35 mouse cellular contexts compared by ENCODE assay signal in the genomic region with DNA sequence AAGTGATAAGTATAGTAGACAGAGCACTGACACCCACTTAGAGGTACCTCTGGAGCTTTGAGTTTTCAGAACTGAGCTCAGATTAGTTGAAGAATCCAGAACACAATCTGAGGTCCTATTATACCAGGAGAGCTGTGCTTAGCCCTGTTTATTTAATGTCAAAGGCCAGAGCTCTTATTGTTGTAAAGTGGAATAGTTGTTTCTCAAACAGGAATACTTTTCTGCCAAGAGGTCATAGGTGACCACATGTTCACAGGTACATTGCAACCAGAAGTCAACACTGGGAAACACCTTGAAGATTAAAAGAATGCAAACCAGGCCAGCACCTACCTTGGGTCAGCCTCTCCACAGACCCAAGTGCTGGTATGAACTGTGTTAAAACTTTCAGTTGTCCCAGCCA.
"Had no signal": no experiment of that assay in that cellular context is flagged by ENCODE, and none has a peak within 500 bp of the region (broad histone marks: within the 10 kb centered on the region; RNA-seq: fewer than 3 reads in every experiment).

No protein-coding gene starts in this region.

- H3K4me3 ChIP-seq: heart, adult 2 months; heart, embryonic 10.5 days; heart, embryonic 12.5 days; heart, embryonic 13.5 days; heart, embryonic 15.5 days; hindbrain, embryonic 10.5 days; hindbrain, embryonic 12.5 days; hindbrain, embryonic 13.5 days; hindbrain, embryonic 15.5 days; intestine, embryonic 15.5 days; kidney, embryonic 15.5 days; layer of hippocampus, adult 2 months had no signal

- H3K4me1 ChIP-seq: hindbrain, embryonic 10.5 days; hindbrain, embryonic 12.5 days; hindbrain, embryonic 13.5 days; intestine, embryonic 15.5 days; kidney, embryonic 15.5 days had no signal

- H3K4me2 ChIP-seq: heart, embryonic 11.5 days; heart, embryonic 12.5 days; heart, embryonic 13.5 days; heart, embryonic 15.5 days; hindbrain, embryonic 12.5 days; hindbrain, embryonic 13.5 days; hindbrain, embryonic 14.5 days; hindbrain, embryonic 15.5 days; intestine, embryonic 15.5 days; kidney, embryonic 15.5 days had no signal

- H3K9ac ChIP-seq: heart, embryonic 12.5 days; heart, embryonic 13.5 days; heart, embryonic 15.5 days; hindbrain, embryonic 12.5 days; hindbrain, embryonic 13.5 days; hindbrain, embryonic 14.5 days; hindbrain, embryonic 15.5 days; intestine, embryonic 15.5 days; kidney, embryonic 15.5 days had no signal

- H3K9me3 ChIP-seq: heart, embryonic 10.5 days; heart, embryonic 12.5 days; heart, embryonic 13.5 days; heart, embryonic 15.5 days; hindbrain, embryonic 10.5 days; hindbrain, embryonic 12.5 days; hindbrain, embryonic 13.5 days; hindbrain, embryonic 15.5 days; intestine, embryonic 15.5 days; kidney, embryonic 15.5 days had no signal

- ATAC-seq: hindbrain, embryonic 16.5 days; hindbrain, postnatal 0 days; inflammation-experienced regulatory T-cells, adult 6 months; intestine, embryonic 15.5 days; intestine, embryonic 16.5 days; intestine, postnatal 0 days had no signal

- H3K36me3 ChIP-seq: heart, embryonic 10.5 days; heart, embryonic 12.5 days; heart, embryonic 13.5 days; heart, embryonic 15.5 days; hindbrain, embryonic 10.5 days; hindbrain, embryonic 12.5 days; hindbrain, embryonic 13.5 days; hindbrain, embryonic 15.5 days; intestine, embryonic 15.5 days; kidney, embryonic 15.5 days had no signal

- H3K27ac ChIP-seq: heart, adult 2 months; heart, embryonic 10.5 days; heart, embryonic 13.5 days; heart, embryonic 15.5 days; hindbrain, embryonic 10.5 days; hindbrain, embryonic 12.5 days; hindbrain, embryonic 13.5 days; hindbrain, embryonic 14.5 days; hindbrain, embryonic 15.5 days; hindbrain, postnatal 0 days; intestine, embryonic 15.5 days; kidney, embryonic 15.5 days; kidney, postnatal 0 days; layer of hippocampus, adult 2 months had no signal

- H3K27me3 ChIP-seq: heart, embryonic 12.5 days; heart, embryonic 13.5 days; heart, embryonic 15.5 days; hindbrain, embryonic 12.5 days; hindbrain, embryonic 13.5 days; hindbrain, embryonic 15.5 days; intestine, embryonic 15.5 days; kidney, embryonic 15.5 days had no signal

- DNase-seq: heart, adult 2 months; heart, postnatal 10 days; heart, postnatal 14 days; heart, postnatal 36 days; heart, postnatal 4 days; kidney, adult 11 months; kidney, adult 18-20 months; kidney, adult 2 months; kidney, adult 8-10 months; kidney, adult 9 months; kidney, postnatal 10 days; kidney, postnatal 14 days; kidney, postnatal 25 days; kidney, postnatal 36 days; kidney, postnatal 4 days; layer of hippocampus, adult 9-11 months had no signal
